Mouse (Mus musculus) ES-E14 (cell line): ENCODE data around the gene Kidins220.

Experiments
- CHD2 ChIP-seq: IDR thresholded peaks from 2 replicates; pipeline ENCODE4 v1.6.1; 2014; ENCODE audit warnings: mild to moderate bottlenecking, low read depth, low read length, inconsistent platforms
- HCFC1 ChIP-seq: IDR thresholded peaks from 2 replicates; pipeline ENCODE4 v1.6.1; 2012; ENCODE audit warnings: low read length, inconsistent platforms, borderline replicate concordance; ENCODE audit not compliant: insufficient read depth
- ZC3H11A ChIP-seq: IDR thresholded peaks from 2 replicates; pipeline ENCODE4 v1.6.1; 2012; ENCODE audit warnings: low read depth, mild to moderate bottlenecking, inconsistent platforms, low read length, borderline replicate concordance
- ZNF384 ChIP-seq: IDR thresholded peaks from 2 replicates; pipeline ENCODE4 v1.6.1; 2012; ENCODE audit warnings: low read depth, low read length, inconsistent platforms

GRCm38 (mm10) chr12:25044579-25044978, 69.9 kb downstream of the Kidins220 start:
- TF ChIP-seq CHD2 (no peak), ZNF384 (no peak), HCFC1 (no peak), ZC3H11A (no peak)
